Mouse (Mus musculus) small intestine, adult 2 months (tissue): Measurements from ENCODE around the gene Med26.
A peak's percentile ranks its signal among the peaks of the same experiment; 100 is the strongest.

Experiments used
- CTCF ChIP-seq: fragments of 200-500 bp; IDR thresholded peaks from 2 replicates; pipeline ENCODE4 v1.5.1; 2012; ENCODE audit warnings: low read depth, mild to moderate bottlenecking, control low read depth, inconsistent platforms, low read length, moderate library complexity, mixed read lengths; ENCODE audit not compliant: insufficient replicate concordance, insufficient read length; ENCODE audit errors: extremely low read depth
- POLR2A ChIP-seq: fragments of 200-500 bp; IDR thresholded peaks from 2 replicates; pipeline ENCODE4 v1.6.1; 2012; ENCODE audit warnings: low read depth, mild to moderate bottlenecking, control low read depth, inconsistent platforms, low read length, moderate library complexity

- no peak for TF ChIP-seq CTCF
- TF ChIP-seq POLR2A, result peak; percentile 58; the same call in 1 of the 2 replicates
Observed at GRCm38 (mm10) chr8:72570633-72571610, 22.9 kb upstream of the Med26 start, which contains the start of gene Smim7.
